Mouse (Mus musculus) ES-Bruce4 (cell line): ENCODE results near the gene Rusc2. TPM values are rescaled to one million over a fixed set of nuclear protein-coding genes. Genes with fewer than 3 reads are reported as not detected.

Source experiments
- H3K27ac ChIP-seq: 2 replicates; pipeline ENCODE4 v1.5.1; 2012; ENCODE audit warnings: low read length, inconsistent platforms; ENCODE audit not compliant: insufficient read depth
- H3K27me3 ChIP-seq: 2 replicates; pipeline ENCODE4 v1.6.1; 2012; ENCODE audit warnings: mild to moderate bottlenecking, low read length, inconsistent platforms; ENCODE audit not compliant: control insufficient read depth, poor library complexity, insufficient read depth, severe bottlenecking
- H3K36me3 ChIP-seq: 2 replicates; pipeline ENCODE4 v1.6.1; 2012; ENCODE audit warnings: inconsistent platforms, mild to moderate bottlenecking, low read length, moderate library complexity; ENCODE audit not compliant: control insufficient read depth, poor library complexity, insufficient read depth, severe bottlenecking
- H3K4me1 ChIP-seq: one replicate; pipeline ENCODE4 v1.8.1; 2011; ENCODE audit warnings: low read length; ENCODE audit not compliant: control insufficient read depth, insufficient read depth
- H3K4me3 ChIP-seq: 2 replicates; pipeline ENCODE4 v1.5.1; 2011; ENCODE audit warnings: low read depth, mild to moderate bottlenecking, low read length
- H3K9ac ChIP-seq: 2 replicates; pipeline ENCODE4 v1.6.1; 2012; ENCODE audit warnings: low read depth, mild to moderate bottlenecking, inconsistent platforms; ENCODE audit not compliant: poor library complexity, severe bottlenecking
- H3K9me3 ChIP-seq: replicated peaks from 2 replicates; pipeline ENCODE4 v1.6.1; 2012; ENCODE audit warnings: mild to moderate bottlenecking, low read length, inconsistent platforms; ENCODE audit not compliant: control insufficient read depth, poor library complexity, insufficient read depth, severe bottlenecking
- CTCF ChIP-seq: IDR thresholded peaks from one replicate; pipeline ENCODE4 v1.8.1; 2011; ENCODE audit warnings: low read depth, low read length
- EP300 ChIP-seq: IDR thresholded peaks from 2 replicates; pipeline ENCODE4 v1.6.1; 2011; ENCODE audit warnings: low read depth, low read length; ENCODE audit not compliant: insufficient read depth
- POLR2A ChIP-seq: IDR thresholded peaks from one replicate; pipeline ENCODE4 v1.8.1; 2011; ENCODE audit warnings: low read length; ENCODE audit not compliant: insufficient read depth
- polyA plus RNA-seq: library from polyadenylated mRNA; stranded (reverse); fragments of >200 nt; gene quantifications from 2 replicates; pipeline ENCODE4 v1.2.4, GENCODE M21; 2011; ENCODE audit warnings: low read depth; ENCODE audit not compliant: missing spikeins, insufficient read depth, insufficient read length

Gene Rusc2
- polyA plus RNA-seq, 1 experiment = 27.0 TPM

GRCm38 (mm10) chr4:43382155-43383020 is 609 bp downstream of the Rusc2 start:
- Histone ChIP-seq H3K36me3 (no peaks in the 10 kb centered on the region), H3K27ac (no peak overlapping the region)
- no peak for TF ChIP-seq CTCF
- no peak for TF ChIP-seq POLR2A
- TF ChIP-seq EP300 = no peak

GRCm38 (mm10) chr4:43383246-43384082 is 1.7 kb downstream of the Rusc2 start:
- no peak for TF ChIP-seq POLR2A
- no peak for TF ChIP-seq CTCF
- Histone ChIP-seq H3K4me3 (no peak overlapping the region), H3K27ac (no peak overlapping the region), H3K9ac (no peak overlapping the region), H3K4me1 (peaks cover 2% of the 10 kb centered on the region), H3K27me3 (no peaks in the 10 kb centered on the region), H3K36me3 (no peaks in the 10 kb centered on the region), H3K9me3 (no peaks in the 10 kb centered on the region)

More at GRCm38 (mm10) chr4:43382155-43383020, 609 bp downstream of the Rusc2 start:
- Histone ChIP-seq H3K4me1 (peaks cover 2% of the 10 kb centered on the region), H3K9me3 (no peaks in the 10 kb centered on the region), H3K9ac (peak overlapping the region; percentile 55), H3K4me3 (peak overlapping the region; percentile 61), H3K27me3 (no peaks in the 10 kb centered on the region)

GRCm38 (mm10) chr4:43384083-43384460 is 2.3 kb downstream of the Rusc2 start:
- Histone ChIP-seq H3K9me3 (no peaks in the 10 kb centered on the region), H3K27me3 (no peaks in the 10 kb centered on the region), H3K4me1 (peaks cover 2% of the 10 kb centered on the region), H3K36me3 (no peaks in the 10 kb centered on the region), H3K27ac (no peak overlapping the region), H3K9ac (no peak overlapping the region), H3K4me3 (no peak overlapping the region)
- TF ChIP-seq POLR2A (no peak), CTCF (no peak), EP300 (no peak)

- Histone ChIP-seq H3K27ac (no peak overlapping the region), H3K27me3 (no peaks in the 10 kb centered on the region), H3K9ac (no peak overlapping the region), H3K36me3 (no peaks in the 10 kb centered on the region), H3K9me3 (no peaks in the 10 kb centered on the region), H3K4me1 (peaks cover 3% of the 10 kb centered on the region), H3K4me3 (no peak overlapping the region)
- no peak for TF ChIP-seq EP300
- TF ChIP-seq POLR2A = no peak
- TF ChIP-seq CTCF = no peak
These were observed 2.8 kb downstream of the Rusc2 start for GRCm38 (mm10) chr4:43384541-43384940.

- Histone ChIP-seq H3K9me3 (no peaks in the 10 kb centered on the region), H3K36me3 (no peaks in the 10 kb centered on the region), H3K4me1 (peaks cover 8% of the 10 kb centered on the region), H3K27me3 (no peaks in the 10 kb centered on the region), H3K9ac (no peak overlapping the region), H3K4me3 (no peak overlapping the region), H3K27ac (no peak overlapping the region)
- TF ChIP-seq EP300 (no peak), POLR2A (no peak), CTCF (no peak)
These were observed 5.2 kb downstream of the Rusc2 start for GRCm38 (mm10) chr4:43386932-43387331.

GRCm38 (mm10) chr4:43389390-43389789 is 7.6 kb downstream of the Rusc2 start:
- Histone ChIP-seq H3K4me3 (no peak overlapping the region), H3K9me3 (no peaks in the 10 kb centered on the region), H3K36me3 (no peaks in the 10 kb centered on the region), H3K9ac (no peak overlapping the region), H3K27me3 (no peaks in the 10 kb centered on the region), H3K4me1 (peaks cover 6% of the 10 kb centered on the region), H3K27ac (no peak overlapping the region)
- TF ChIP-seq EP300 = no peak
- TF ChIP-seq POLR2A = no peak
- no peak for TF ChIP-seq CTCF
